Mouse (Mus musculus): ENCODE results near the gene Cubn.

The Cubn gene

GRCm38 (mm10) chr2:13237140-13237901 lies 254.3 kb downstream of the Cubn start:
- peak; percentile 54 for DNase-seq (ENCODE audit: low read depth, low spot score)

GRCm38 (mm10) chr2:13235696-13236095 lies 255.9 kb downstream of the Cubn start:
- no peak for DNase-seq (ENCODE audit: low read depth, low spot score)

- no peak for DNase-seq (ENCODE audit: low read depth, low spot score)
Measured at GRCm38 (mm10) chr2:13234796-13235195, 256.8 kb downstream of the Cubn start.

- no peak for DNase-seq (ENCODE audit: low read depth, low spot score)
Measured at GRCm38 (mm10) chr2:13233902-13234301, 257.7 kb downstream of the Cubn start.

GRCm38 (mm10) chr2:13233254-13233835 lies 258.3 kb downstream of the Cubn start:
- DNase-seq (ENCODE audit: low read depth, low spot score) = no peak

GRCm38 (mm10) chr2:13232305-13232704 lies 259.3 kb downstream of the Cubn start:
- no peak for DNase-seq (ENCODE audit: low read depth, low spot score)

- DNase-seq (ENCODE audit: low read depth, low spot score) = no peak
Measured at GRCm38 (mm10) chr2:13229686-13230085, 261.9 kb downstream of the Cubn start.
